Mouse (Mus musculus) kidney, embryonic 14.5 days (tissue): ENCODE data around the gene Pou3f4. TPM values are rescaled to one million over a fixed set of nuclear protein-coding genes. Genes with fewer than 3 reads are reported as not detected.
A peak's percentile ranks its signal among the peaks of the same experiment; 100 is the strongest.
"Not testable (repeated sequence)": the region's sequence is repeated elsewhere in the genome, so short reads cannot be mapped to it uniquely, and the experiment has no call there.

ENCODE experiments used
- ATAC-seq: fragments of 200-750 bp; cut with Nextera tagmentation; 2 replicates; pipeline ENCODE4 v1.8.0; 2017; ENCODE audit warnings: moderate number of reproducible peaks, mild to moderate bottlenecking, moderate TSS enrichment, moderate library complexity; ENCODE audit not compliant: low FRiP score, low TSS enrichment
- H3K27ac ChIP-seq: fragments of 300-500 bp; sonication (generic); 2 replicates; pipeline ENCODE4 v1.5.1; 2014; ENCODE audit warnings: low read depth, mild to moderate bottlenecking, low read length, moderate library complexity, mixed read lengths
- H3K27me3 ChIP-seq: fragments of 300-500 bp; sonication (generic); 2 replicates; pipeline ENCODE4 v1.6.1; 2014; ENCODE audit warnings: mild to moderate bottlenecking, low read length; ENCODE audit not compliant: control insufficient read depth, insufficient read depth
- H3K36me3 ChIP-seq: fragments of 300-500 bp; sonication (generic); 2 replicates; pipeline ENCODE4 v1.6.1; 2014; ENCODE audit warnings: low read length, mixed read lengths; ENCODE audit not compliant: control insufficient read depth, insufficient read depth
- H3K4me1 ChIP-seq: fragments of 300-500 bp; sonication (generic); 2 replicates; pipeline ENCODE4 v1.6.1; 2014; ENCODE audit warnings: low read length, mixed read lengths; ENCODE audit not compliant: control insufficient read depth, insufficient read depth
- H3K4me2 ChIP-seq: fragments of 300-500 bp; sonication (generic); replicated peaks from 2 replicates; pipeline ENCODE4 v1.6.1; 2014; ENCODE audit warnings: low read depth, mild to moderate bottlenecking, low read length
- H3K4me3 ChIP-seq: fragments of 300-500 bp; sonication (generic); 2 replicates; pipeline ENCODE4 v1.5.1; 2014; ENCODE audit warnings: mild to moderate bottlenecking, low read length
- H3K9ac ChIP-seq: fragments of 300-500 bp; sonication (generic); 2 replicates; pipeline ENCODE4 v1.6.1; 2014; ENCODE audit warnings: low read depth, mild to moderate bottlenecking, low read length, moderate library complexity
- H3K9me3 ChIP-seq: fragments of 300-500 bp; sonication (generic); 2 replicates; pipeline ENCODE4 v1.6.1; 2016; ENCODE audit warnings: low read length; ENCODE audit not compliant: control insufficient read depth
- WGBS: fragments of 180-500 bp; shearing (Covaris S2); extraction: QIAGEN DNeasy Blood & Tissue Kit; methylation state at CpG from one replicate; pipeline ENCODE4 v1.1.7; 2014; 5-methylcytosine and 5-hydroxymethylcytosine counted together
- polyA plus RNA-seq: library from polyadenylated mRNA; unstranded; fragments of >200 nt; fragmentation: Nextera tagmentation; extraction: Ambion mirVana; gene quantifications from 2 replicates; pipeline ENCODE4 v1.2.1, GENCODE M21; 2014

Gene Pou3f4
- 0.23 and 0.31 TPM in 2 replicates for polyA plus RNA-seq

- no peaks in the 10 kb centered on the region for H3K4me1 ChIP-seq
- peak within 1 kb of the TSS; percentile 34 for H3K4me3 ChIP-seq
- H3K9ac ChIP-seq = no peak within 1 kb of the TSS
- peak; percentile 97 for ATAC-seq
- H3K9me3 ChIP-seq = no peaks in the 10 kb centered on the region
- no peaks in the 10 kb centered on the region for H3K36me3 ChIP-seq
- H3K27me3 ChIP-seq = peaks cover 23% of the 10 kb centered on the region; the same call in 1 of the 2 replicates
- peak within 1 kb of the TSS; percentile 59 for H3K4me2 ChIP-seq
- WGBS = 22% methylated on average over 20 of the region's 20 CpGs
- H3K27ac ChIP-seq = no peak within 1 kb of the TSS
Observed at GRCm38 (mm10) chrX:110814151-110814571, at the start of gene Pou3f4. Gene Pou3f4 (plus strand): TSS chrX:110814280.

- ATAC-seq = no peak
- WGBS = 63% methylated on average over 1 of the region's 1 CpGs
- Histone ChIP-seq H3K36me3 (no peaks in the 10 kb centered on the region), H3K9ac (no peak overlapping the region), H3K9me3 (no peaks in the 10 kb centered on the region), H3K4me3 (no peak overlapping the region), H3K4me1 (no peaks in the 10 kb centered on the region), H3K27me3 (no peaks in the 10 kb centered on the region), H3K27ac (no peak overlapping the region), H3K4me2 (no peak overlapping the region)
Observed at GRCm38 (mm10) chrX:110765939-110766338, 48.1 kb upstream of the Pou3f4 start.

- not testable (repeated sequence) for H3K4me2 ChIP-seq, H3K4me1 ChIP-seq
Observed at GRCm38 (mm10) chrX:110774807-110775206, 39.3 kb upstream of the Pou3f4 start.

GRCm38 (mm10) chrX:110802502-110802901 is 11.6 kb upstream of the Pou3f4 start:
- Histone ChIP-seq H3K9ac (no peak overlapping the region), H3K9me3 (no peaks in the 10 kb centered on the region), H3K4me1 (no peaks in the 10 kb centered on the region), H3K4me2 (no peak overlapping the region), H3K27ac (no peak overlapping the region), H3K4me3 (no peak overlapping the region), H3K36me3 (no peaks in the 10 kb centered on the region), H3K27me3 (no peaks in the 10 kb centered on the region)
- no peak for ATAC-seq
- WGBS = 28% methylated on average over 2 of the region's 2 CpGs

More at GRCm38 (mm10) chrX:110774807-110775206, 39.3 kb upstream of the Pou3f4 start:
- H3K9me3 ChIP-seq, H3K36me3 ChIP-seq, H3K9ac ChIP-seq, H3K4me3 ChIP-seq, H3K27ac ChIP-seq, ATAC-seq, H3K27me3 ChIP-seq: not testable (repeated sequence)

- no peak for ATAC-seq
- Histone ChIP-seq H3K27ac (no peak overlapping the region), H3K4me3 (no peak overlapping the region), H3K9me3 (no peaks in the 10 kb centered on the region), H3K4me2 (no peak overlapping the region), H3K9ac (no peak overlapping the region), H3K27me3 (peaks cover 7% of the 10 kb centered on the region; the same call in 1 of the 2 replicates), H3K36me3 (no peaks in the 10 kb centered on the region), H3K4me1 (no peaks in the 10 kb centered on the region)
- WGBS = 55% methylated on average over 4 of the region's 4 CpGs
Observed at GRCm38 (mm10) chrX:110810001-110810578, 4.0 kb upstream of the Pou3f4 start.

- Histone ChIP-seq H3K27me3 (peaks cover 12% of the 10 kb centered on the region; the same call in 1 of the 2 replicates), H3K36me3 (no peaks in the 10 kb centered on the region), H3K4me3 (no peak overlapping the region), H3K4me2 (no peak overlapping the region), H3K4me1 (no peaks in the 10 kb centered on the region), H3K9me3 (no peaks in the 10 kb centered on the region), H3K27ac (no peak overlapping the region), H3K9ac (no peak overlapping the region)
- WGBS = 66% methylated on average over 5 of the region's 5 CpGs
- ATAC-seq = no peak
Observed at GRCm38 (mm10) chrX:110810753-110811506, 3.1 kb upstream of the Pou3f4 start.

- Histone ChIP-seq H3K27me3 (peaks cover 19% of the 10 kb centered on the region; the same call in 1 of the 2 replicates), H3K9ac (no peak overlapping the region), H3K4me1 (no peaks in the 10 kb centered on the region), H3K36me3 (no peaks in the 10 kb centered on the region), H3K4me2 (no peak overlapping the region), H3K4me3 (no peak overlapping the region), H3K27ac (no peak overlapping the region), H3K9me3 (no peaks in the 10 kb centered on the region)
- 35% methylated on average over 5 of the region's 5 CpGs for WGBS
- no peak for ATAC-seq
Observed at GRCm38 (mm10) chrX:110812071-110812470, 2.0 kb upstream of the Pou3f4 start.

GRCm38 (mm10) chrX:110813401-110813800 is 679 bp upstream of the Pou3f4 start:
- Histone ChIP-seq H3K27ac (no peak overlapping the region), H3K4me1 (no peaks in the 10 kb centered on the region), H3K4me2 (no peak overlapping the region), H3K27me3 (peaks cover 23% of the 10 kb centered on the region; the same call in 1 of the 2 replicates), H3K4me3 (no peak overlapping the region), H3K9ac (no peak overlapping the region), H3K36me3 (no peaks in the 10 kb centered on the region), H3K9me3 (no peaks in the 10 kb centered on the region)
- ATAC-seq = no peak
- WGBS = 36% methylated on average over 5 of the region's 5 CpGs
